Mouse (Mus musculus): ENCODE data around the gene Map7d1.
"Not testable (repeated sequence)": the region's sequence is repeated elsewhere in the genome, so short reads cannot be mapped to it uniquely, and the experiment has no call there.

Gene Map7d1

DNA sequence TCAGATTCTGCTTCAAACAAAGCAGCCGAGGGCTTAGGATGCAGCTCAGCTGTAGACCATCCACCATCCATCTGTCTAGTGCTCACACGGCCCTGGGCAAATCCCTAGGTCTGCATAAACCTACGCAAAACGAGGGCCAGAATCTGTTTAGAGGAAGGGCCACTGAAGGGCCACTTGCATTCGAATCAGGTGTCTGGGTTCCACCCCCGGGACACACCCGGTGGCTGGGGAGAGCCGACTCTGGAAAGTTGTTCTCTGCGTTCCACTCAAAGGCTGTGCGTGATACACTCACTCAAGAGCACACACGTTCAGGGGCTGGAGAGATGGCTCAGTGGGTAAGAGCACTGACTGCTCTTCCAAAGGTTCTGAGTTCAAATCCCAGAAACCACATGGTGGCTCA, 33.5 kb downstream of the Map7d1 start:
- in situ Hi-C loops (cut with MboI; ENCODE audit: low pct_unique_long_range_greater_than_20kb in 1 of 2, low sequenced_read_pairs in 2 of 2, unreplicated experiment in 1 of 2): loop anchor here in 1 of 2 experiments (10.0 kb wide), 1 partner anchor 82 kb away; no protein-coding TSS in a partner anchor

DNA sequence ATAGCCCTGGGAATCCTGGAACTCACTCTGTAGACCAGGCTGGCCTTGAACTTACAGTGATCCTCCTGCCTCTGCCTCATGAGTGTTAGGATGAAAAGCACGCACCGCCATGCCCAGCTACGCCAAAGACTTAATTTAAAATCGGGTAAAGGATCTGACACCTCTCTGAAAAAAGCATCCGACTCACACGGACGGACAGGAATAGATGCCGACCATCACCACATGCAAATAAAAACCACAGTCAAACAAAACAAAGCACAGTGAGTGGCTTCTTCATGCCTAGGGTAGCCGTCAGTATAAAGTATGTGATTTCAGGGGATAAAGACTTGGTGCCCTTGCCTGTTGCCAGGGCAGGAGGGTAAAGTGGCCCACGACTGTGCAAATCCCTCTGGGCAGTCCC, 36.1 kb downstream of the Map7d1 start:
- in situ Hi-C loops (cut with MboI; ENCODE audit: low pct_unique_long_range_greater_than_20kb in 1 of 2, low sequenced_read_pairs in 2 of 2, unreplicated experiment in 1 of 2): loop anchor here in 1 of 2 experiments (10.0 kb wide), 1 partner anchor 85 kb away; no protein-coding TSS in a partner anchor

DNA sequence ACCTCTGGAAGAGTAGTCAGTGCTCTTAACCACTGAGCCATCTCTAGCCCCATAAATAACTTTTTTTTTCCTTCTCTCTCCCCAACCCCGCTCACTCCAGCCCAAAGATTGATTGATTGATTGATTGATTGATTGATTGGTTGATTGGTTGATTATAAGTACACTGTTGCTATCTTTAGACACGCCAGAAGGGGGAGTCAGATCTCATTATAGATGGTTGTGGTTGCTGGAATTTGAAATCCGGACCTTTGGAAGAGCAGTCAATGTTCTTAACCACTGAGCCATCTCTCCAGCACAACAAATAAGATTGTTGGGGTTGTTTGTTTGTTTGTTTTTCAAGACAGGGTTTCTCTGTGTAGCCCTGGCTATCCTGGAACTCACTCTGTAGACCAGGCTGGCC, 36.6 kb downstream of the Map7d1 start:
- in situ Hi-C loops (cut with MboI; ENCODE audit: low pct_unique_long_range_greater_than_20kb in 1 of 2, low sequenced_read_pairs in 2 of 2, unreplicated experiment in 1 of 2): not testable (repeated sequence)

- in situ Hi-C loops (cut with MboI; ENCODE audit: low pct_unique_long_range_greater_than_20kb in 1 of 2, low sequenced_read_pairs in 2 of 2, unreplicated experiment in 1 of 2): no loop called here
These were observed 38.4 kb downstream of the Map7d1 start for GRCm38 (mm10) chr4:126217771-126218170.

- in situ Hi-C loops (cut with MboI; ENCODE audit: low pct_unique_long_range_greater_than_20kb in 1 of 2, low sequenced_read_pairs in 2 of 2, unreplicated experiment in 1 of 2): no loop called here
These were observed 49.1 kb downstream of the Map7d1 start for GRCm38 (mm10) chr4:126207081-126207480.

DNA sequence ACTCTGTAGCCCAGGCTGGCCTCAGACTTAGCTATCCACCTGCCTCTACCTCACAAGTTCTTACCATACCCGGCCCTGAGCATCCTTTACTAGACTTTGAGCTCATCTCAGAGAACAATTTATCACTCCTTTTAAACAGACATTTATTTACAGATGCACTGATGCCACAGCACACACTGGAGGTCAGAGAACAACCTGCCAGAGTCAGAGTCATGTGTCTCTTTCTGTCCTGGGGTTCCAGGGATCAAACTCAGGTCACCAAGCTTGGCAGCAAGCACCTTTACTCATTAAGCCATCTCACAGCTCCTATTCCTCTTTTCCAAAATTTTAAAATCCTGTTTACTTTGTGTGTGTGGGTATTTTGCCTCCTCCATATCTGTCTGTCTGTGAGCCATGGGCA, 50.8 kb downstream of the Map7d1 start:
- in situ Hi-C loops (cut with MboI; ENCODE audit: low pct_unique_long_range_greater_than_20kb in 1 of 2, low sequenced_read_pairs in 2 of 2, unreplicated experiment in 1 of 2): no loop called here

DNA sequence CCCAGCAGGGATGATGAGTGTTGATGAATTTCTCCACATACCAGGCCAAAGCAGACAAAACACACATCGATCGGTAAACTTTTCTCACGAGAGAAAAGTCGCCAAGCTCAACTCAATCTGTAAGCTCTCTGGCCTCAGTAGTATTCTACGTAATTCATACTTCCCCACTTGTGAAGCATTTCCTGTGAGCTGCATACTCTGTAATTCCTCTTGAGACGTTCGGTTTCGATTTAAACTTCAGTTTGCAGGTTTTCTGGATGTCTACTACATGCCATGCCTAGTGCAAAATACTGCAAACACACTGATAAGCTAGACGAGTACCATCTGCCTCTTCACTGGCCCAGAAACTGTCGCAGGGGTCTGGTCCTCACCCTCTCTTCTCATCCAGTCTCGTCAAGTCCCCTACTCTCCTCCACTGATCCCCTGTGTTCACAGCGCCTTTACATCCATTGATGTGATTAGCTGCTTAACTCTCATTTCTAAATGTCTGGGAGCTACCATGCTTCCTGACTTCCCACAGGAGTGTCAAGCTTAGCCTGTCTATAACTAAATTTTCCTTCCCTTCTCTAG, 51.4 kb downstream of the Map7d1 start:
- in situ Hi-C loops (cut with MboI; ENCODE audit: low pct_unique_long_range_greater_than_20kb in 1 of 2, low sequenced_read_pairs in 2 of 2, unreplicated experiment in 1 of 2): no loop called here

GRCm38 (mm10) chr4:126204016-126204415, 52.1 kb downstream of the Map7d1 start:
- in situ Hi-C loops (cut with MboI; ENCODE audit: low pct_unique_long_range_greater_than_20kb in 1 of 2, low sequenced_read_pairs in 2 of 2, unreplicated experiment in 1 of 2): no loop called here

DNA sequence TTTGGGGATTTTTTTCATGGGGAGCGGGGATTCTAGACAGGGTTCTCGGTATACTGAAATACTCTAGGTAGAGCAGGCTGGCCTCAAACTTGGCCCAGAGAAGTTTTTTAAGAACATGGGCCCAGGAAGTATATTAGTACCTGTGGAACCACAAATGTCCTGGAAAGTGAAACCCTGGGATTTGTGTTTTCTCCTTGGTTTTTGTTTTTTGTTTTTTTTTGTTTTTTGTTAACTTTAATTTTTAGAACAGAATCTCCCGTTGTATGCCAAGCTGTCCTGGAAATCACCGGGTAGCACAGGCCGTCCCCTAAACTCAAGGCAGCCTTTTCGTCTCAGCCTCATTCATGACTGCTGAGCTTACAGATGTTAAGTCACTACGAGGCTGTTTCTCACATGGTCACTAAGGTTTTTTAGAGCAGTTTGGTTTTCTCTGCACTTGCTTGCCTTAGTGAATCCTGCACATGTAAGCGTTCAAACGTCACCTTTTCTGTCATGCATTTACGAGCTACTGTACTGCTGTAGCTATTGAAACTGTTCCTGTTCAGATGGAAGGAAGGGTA, 52.7 kb downstream of the Map7d1 start:
- in situ Hi-C loops (cut with MboI; ENCODE audit: low pct_unique_long_range_greater_than_20kb in 1 of 2, low sequenced_read_pairs in 2 of 2, unreplicated experiment in 1 of 2): no loop called here

DNA sequence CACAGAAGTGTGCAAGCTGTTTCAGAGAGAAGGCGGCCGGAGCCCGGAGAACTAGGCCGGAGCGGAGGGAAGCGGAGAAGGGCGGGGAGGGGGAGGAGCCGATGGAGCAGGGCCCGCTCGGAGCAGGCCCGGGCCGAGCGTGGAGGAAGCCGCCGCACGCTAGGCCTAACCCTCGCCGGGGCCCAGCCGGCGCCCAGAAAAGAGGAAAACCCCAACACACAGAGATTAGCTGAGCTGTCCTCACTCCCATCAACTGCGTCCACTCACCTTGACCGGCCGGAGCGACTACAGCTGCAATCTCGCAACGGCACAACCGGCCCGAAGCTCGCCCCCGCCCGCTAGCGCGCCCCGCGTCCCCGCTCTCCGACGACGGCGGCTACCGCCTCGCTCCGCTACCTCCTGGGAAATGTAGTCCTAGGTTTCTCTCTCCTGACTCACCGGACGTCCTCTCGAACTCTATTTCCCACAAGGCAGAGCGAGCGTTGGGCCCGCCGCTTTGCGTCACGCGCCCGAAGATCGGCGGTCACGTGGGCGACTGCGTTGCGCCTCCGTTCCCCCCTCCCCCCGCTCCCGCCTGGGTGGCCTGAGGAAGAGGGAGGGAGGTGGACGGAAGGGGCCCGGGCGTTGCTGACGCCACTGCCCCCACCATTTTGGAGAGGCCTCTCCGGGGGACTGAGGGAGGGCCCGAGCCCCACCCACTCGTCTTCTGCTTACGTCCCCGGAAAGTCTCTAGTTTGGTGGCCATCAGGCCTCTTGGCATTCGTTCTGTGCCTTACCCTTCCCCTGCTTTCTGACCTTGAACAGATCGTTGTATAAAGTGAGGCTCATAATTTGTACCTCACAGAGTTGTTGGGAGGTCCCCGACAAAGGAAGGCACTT, 53.6 kb downstream of the Map7d1 start, which contains the start of gene Thrap3:
Thrap3 (minus strand) TSS at position 458 of the 879 bp plus-strand sequence.
- in situ Hi-C loops (cut with MboI; ENCODE audit: low pct_unique_long_range_greater_than_20kb in 1 of 2, low sequenced_read_pairs in 2 of 2, unreplicated experiment in 1 of 2): no loop called here

DNA sequence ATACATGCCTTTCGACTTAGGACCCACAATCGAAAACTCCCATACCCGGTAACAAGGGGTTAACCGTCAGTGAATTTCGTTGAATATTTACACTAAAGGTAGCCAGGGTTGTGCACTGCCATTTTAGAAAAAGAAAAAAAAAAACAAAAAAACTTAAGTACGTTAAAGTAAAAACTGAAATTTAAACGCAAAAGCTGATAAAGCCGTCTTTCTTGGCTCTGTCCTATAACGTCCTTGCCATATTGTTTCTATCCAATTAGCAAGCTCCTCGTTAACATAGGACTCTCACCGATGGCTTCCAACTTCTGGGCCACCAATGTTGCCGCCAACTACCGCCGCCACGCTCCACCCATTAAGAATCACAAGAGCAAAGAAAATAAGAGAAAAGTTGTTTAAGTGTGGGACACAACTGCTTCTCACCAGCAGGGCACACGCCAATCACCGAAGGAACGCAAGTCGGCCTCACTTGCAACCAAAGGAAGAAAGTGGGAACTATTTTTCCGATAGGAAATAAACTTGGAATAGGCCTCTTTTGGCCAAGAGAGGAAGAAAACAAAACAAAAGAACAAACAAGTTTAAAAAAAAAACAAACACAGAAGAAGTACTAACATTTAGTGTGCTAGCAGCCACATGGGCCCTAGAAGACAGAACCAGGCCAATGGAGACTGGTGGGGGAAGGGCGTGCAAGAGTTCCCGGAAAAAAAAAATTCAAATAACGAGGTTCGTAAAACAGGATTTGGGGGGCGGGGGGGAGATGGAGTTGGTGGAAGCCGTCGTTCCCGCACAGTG, 54.4 kb downstream of the Map7d1 start:
- in situ Hi-C loops (cut with MboI; ENCODE audit: low pct_unique_long_range_greater_than_20kb in 1 of 2, low sequenced_read_pairs in 2 of 2, unreplicated experiment in 1 of 2): no loop called here

DNA sequence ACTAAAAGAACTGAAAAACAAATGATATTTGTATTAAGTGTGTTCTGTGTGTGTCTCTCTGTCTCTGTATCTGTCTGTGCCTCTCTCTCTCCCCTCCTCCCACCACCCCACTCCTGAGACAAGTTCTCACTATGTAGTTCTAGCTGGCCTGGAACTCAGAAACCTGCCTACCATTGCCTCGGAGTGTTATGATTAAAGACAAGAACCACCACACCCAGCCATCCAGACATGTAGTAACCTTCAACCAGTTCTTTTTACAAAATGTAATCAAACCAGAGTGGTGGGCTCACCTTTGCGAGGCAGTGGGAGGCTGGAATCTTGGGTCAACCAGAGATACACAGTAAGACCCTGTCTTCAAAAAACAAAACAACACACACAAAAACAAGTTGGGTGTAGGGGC, 55.5 kb downstream of the Map7d1 start:
- in situ Hi-C loops (cut with MboI; ENCODE audit: low pct_unique_long_range_greater_than_20kb in 1 of 2, low sequenced_read_pairs in 2 of 2, unreplicated experiment in 1 of 2): no loop called here

DNA sequence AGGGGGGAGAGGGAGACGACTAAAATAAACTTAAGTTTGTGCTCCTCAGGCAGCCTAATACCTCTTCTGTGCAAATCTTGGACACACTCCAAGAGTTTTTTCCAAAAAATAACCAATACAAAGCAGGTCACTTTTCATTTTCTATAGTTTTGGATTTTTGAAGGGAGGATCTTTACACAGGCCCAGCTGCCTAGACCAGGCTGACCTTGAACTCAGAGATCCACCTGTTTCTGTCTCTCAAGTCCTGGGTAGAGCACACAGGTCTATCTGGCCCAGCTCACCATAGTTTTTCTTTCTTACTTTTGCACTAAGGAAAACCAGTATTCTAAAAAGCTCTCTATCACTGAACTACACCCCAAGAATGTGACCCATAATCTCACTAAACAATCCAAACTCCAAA, 56.1 kb downstream of the Map7d1 start:
- in situ Hi-C loops (cut with MboI; ENCODE audit: low pct_unique_long_range_greater_than_20kb in 1 of 2, low sequenced_read_pairs in 2 of 2, unreplicated experiment in 1 of 2): no loop called here

DNA sequence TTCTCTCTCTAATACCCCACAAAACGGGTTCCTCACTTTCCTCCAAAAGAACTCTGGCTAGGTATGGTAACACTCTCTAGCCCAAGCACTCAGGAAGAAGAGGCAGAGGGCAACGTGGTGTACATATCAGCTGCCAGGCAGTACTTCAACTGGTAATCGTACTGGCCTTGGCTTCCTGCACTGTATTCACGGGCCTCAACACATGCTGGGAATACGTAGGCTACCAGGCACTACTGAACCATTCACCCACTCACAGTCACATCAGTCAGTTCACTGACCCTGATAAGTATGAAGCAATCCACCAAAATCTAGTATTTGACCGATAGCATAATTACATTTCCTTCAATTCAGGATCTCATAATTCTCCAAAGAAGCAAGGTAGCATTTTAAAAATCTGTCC, 56.6 kb downstream of the Map7d1 start:
- in situ Hi-C loops (cut with MboI; ENCODE audit: low pct_unique_long_range_greater_than_20kb in 1 of 2, low sequenced_read_pairs in 2 of 2, unreplicated experiment in 1 of 2): no loop called here

DNA sequence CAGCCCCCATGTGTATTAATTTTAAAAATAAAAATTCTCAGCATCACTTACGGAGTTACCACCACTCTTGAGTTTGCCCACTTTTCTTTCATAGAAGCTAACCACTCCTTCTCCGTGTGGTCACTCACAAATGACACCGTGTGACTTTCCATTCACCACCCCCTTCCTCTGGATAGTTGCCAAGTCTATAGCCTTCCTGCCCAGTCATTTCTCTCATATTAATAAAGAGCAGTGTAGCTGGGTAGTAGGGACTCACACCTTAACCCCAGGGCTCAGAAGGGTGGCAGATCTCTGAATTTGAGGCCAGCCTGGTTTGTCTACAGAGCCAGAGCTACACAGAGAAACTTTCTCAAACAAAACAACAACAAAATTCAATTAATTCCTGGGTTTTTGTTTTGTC, 58.7 kb downstream of the Map7d1 start:
- in situ Hi-C loops (cut with MboI; ENCODE audit: low pct_unique_long_range_greater_than_20kb in 1 of 2, low sequenced_read_pairs in 2 of 2, unreplicated experiment in 1 of 2): no loop called here

GRCm38 (mm10) chr4:126194916-126195315, 61.2 kb downstream of the Map7d1 start:
- in situ Hi-C loops (cut with MboI; ENCODE audit: low pct_unique_long_range_greater_than_20kb in 1 of 2, low sequenced_read_pairs in 2 of 2, unreplicated experiment in 1 of 2): no loop called here

GRCm38 (mm10) chr4:126194216-126194615, 61.9 kb downstream of the Map7d1 start:
- in situ Hi-C loops (cut with MboI; ENCODE audit: low pct_unique_long_range_greater_than_20kb in 1 of 2, low sequenced_read_pairs in 2 of 2, unreplicated experiment in 1 of 2): no loop called here

DNA sequence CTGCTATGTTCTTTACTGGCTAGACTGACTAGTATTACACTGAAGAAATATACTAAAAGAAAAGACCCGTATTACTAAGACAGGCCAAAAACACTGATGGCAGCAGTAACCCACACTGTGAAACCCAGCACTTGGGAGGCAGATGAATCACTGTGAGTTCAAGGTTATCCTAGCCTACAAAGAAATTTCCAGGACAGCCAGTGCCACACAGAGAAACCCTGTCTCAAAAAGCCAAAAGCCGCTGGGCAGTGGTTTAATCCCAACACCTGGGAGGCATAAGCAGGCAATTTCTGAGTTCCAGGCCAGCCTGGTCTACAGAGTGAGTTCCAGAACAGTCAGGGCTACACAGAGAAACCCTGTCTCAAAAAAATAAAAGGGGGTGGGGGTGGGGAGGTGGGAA, 65.5 kb downstream of the Map7d1 start:
- in situ Hi-C loops (cut with MboI; ENCODE audit: low pct_unique_long_range_greater_than_20kb in 1 of 2, low sequenced_read_pairs in 2 of 2, unreplicated experiment in 1 of 2): no loop called here

- in situ Hi-C loops (cut with MboI; ENCODE audit: low pct_unique_long_range_greater_than_20kb in 1 of 2, low sequenced_read_pairs in 2 of 2, unreplicated experiment in 1 of 2): no loop called here
These were observed 69.0 kb downstream of the Map7d1 start for GRCm38 (mm10) chr4:126187096-126187495.

Data from mouse embryonic stem cell (cell line).